Mouse (Mus musculus) midbrain, embryonic 15.5 days (tissue): ENCODE results near the gene Klhdc3. TPM values are rescaled to one million over a fixed set of nuclear protein-coding genes. Genes with fewer than 3 reads are reported as not detected.

Experiments
- ATAC-seq: fragments of 200-750 bp; cut with Nextera tagmentation; replicated peaks from 2 replicates; pipeline ENCODE4 v1.8.0; 2017; ENCODE audit warnings: moderate TSS enrichment
- H3K27ac ChIP-seq: fragments of 300-500 bp; sonication (generic); 2 replicates; pipeline ENCODE4 v1.5.1; 2015; ENCODE audit warnings: mild to moderate bottlenecking, inconsistent platforms
- H3K27me3 ChIP-seq: fragments of 300-500 bp; sonication (generic); replicated peaks from 2 replicates; pipeline ENCODE4 v1.6.1; 2015; ENCODE audit warnings: inconsistent platforms
- H3K36me3 ChIP-seq: fragments of 300-500 bp; sonication (generic); replicated peaks from 2 replicates; pipeline ENCODE4 v1.6.1; 2015; ENCODE audit warnings: inconsistent platforms
- H3K4me1 ChIP-seq: fragments of 300-500 bp; sonication (generic); 2 replicates; pipeline ENCODE4 v1.6.1; 2015; ENCODE audit warnings: inconsistent platforms
- H3K4me2 ChIP-seq: fragments of 300-500 bp; sonication (generic); 2 replicates; pipeline ENCODE4 v1.6.1; 2015; ENCODE audit warnings: inconsistent platforms, mild to moderate bottlenecking, moderate library complexity
- H3K4me3 ChIP-seq: fragments of 300-500 bp; sonication (generic); 2 replicates; pipeline ENCODE4 v1.5.1; 2015; ENCODE audit warnings: mild to moderate bottlenecking, inconsistent platforms
- H3K9ac ChIP-seq: fragments of 300-500 bp; sonication (generic); 2 replicates; pipeline ENCODE4 v1.6.1; 2015; ENCODE audit warnings: mild to moderate bottlenecking, inconsistent platforms
- H3K9me3 ChIP-seq: fragments of 300-500 bp; sonication (generic); 2 replicates; pipeline ENCODE4 v1.6.1; 2016; ENCODE audit warnings: inconsistent platforms
- WGBS: fragments of 180-500 bp; shearing (Covaris S2); methylation state at CpG from one replicate; pipeline ENCODE4 v1.1.7; 2015; ENCODE audit warnings: mixed read lengths; 5-methylcytosine and 5-hydroxymethylcytosine counted together
- polyA plus RNA-seq: library from polyadenylated mRNA; unstranded; fragments of >200 nt; fragmentation: Nextera tagmentation; extraction: Ambion mirVana; gene quantifications from 2 replicates; pipeline ENCODE4 v1.2.1, GENCODE M21; 2015

Gene Klhdc3
- polyA plus RNA-seq, 1 experiment from 2014 or later, result 180 TPM

GRCm38 (mm10) chr17:46712442-46712841, 31.7 kb upstream of the Klhdc3 start:
- peaks cover 16% of the 10 kb centered on the region for H3K4me1 ChIP-seq
- no peaks in the 10 kb centered on the region for H3K27me3 ChIP-seq
- no peak for ATAC-seq
- no peak overlapping the region for H3K27ac ChIP-seq
- 78% methylated on average over 7 of the region's 7 CpGs for WGBS
- H3K36me3 ChIP-seq, result peaks cover 14% of the 10 kb centered on the region
- peak overlapping the region; percentile 92 for H3K4me2 ChIP-seq
- H3K9ac ChIP-seq, result peak overlapping the region; percentile 93; the same call in 1 of the 2 replicates
- H3K4me3 ChIP-seq, result peak overlapping the region; percentile 91
- H3K9me3 ChIP-seq, result no peaks in the 10 kb centered on the region

GRCm38 (mm10) chr17:46711612-46712271, 31.0 kb upstream of the Klhdc3 start:
- H3K4me2 ChIP-seq, result peak overlapping the region; percentile 92
- H3K4me3 ChIP-seq, result peak overlapping the region; percentile 91
- peak; percentile 62 for ATAC-seq
- no peaks in the 10 kb centered on the region for H3K27me3 ChIP-seq
- peak overlapping the region; percentile 93 for H3K9ac ChIP-seq
- peaks cover 16% of the 10 kb centered on the region for H3K4me1 ChIP-seq
- H3K36me3 ChIP-seq, result peaks cover 14% of the 10 kb centered on the region
- under 1% methylated on average over 72 of the region's 76 CpGs for WGBS
- H3K9me3 ChIP-seq, result no peaks in the 10 kb centered on the region
- peak overlapping the region; percentile 87 for H3K27ac ChIP-seq

GRCm38 (mm10) chr17:46710959-46711597, 30.4 kb upstream of the Klhdc3 start, which contains the start of gene Pex6:
Pex6 (plus strand) TSS chr17:46711463.
- Histone ChIP-seq H3K4me1 (peaks cover 16% of the 10 kb centered on the region), H3K9me3 (no peaks in the 10 kb centered on the region), H3K36me3 (peaks cover 14% of the 10 kb centered on the region), H3K9ac (peak within 1 kb of the TSS; percentile 93), H3K27me3 (no peaks in the 10 kb centered on the region), H3K4me3 (peak within 1 kb of the TSS; percentile 91), H3K27ac (peak within 1 kb of the TSS; percentile 87), H3K4me2 (peak within 1 kb of the TSS; percentile 92)
- 7% methylated on average over 36 of the region's 36 CpGs for WGBS
- ATAC-seq, result peak; percentile 93

GRCm38 (mm10) chr17:46706375-46707089, 25.8 kb upstream of the Klhdc3 start:
- no peak overlapping the region for H3K27ac ChIP-seq
- no peaks in the 10 kb centered on the region for H3K27me3 ChIP-seq
- no peaks in the 10 kb centered on the region for H3K9me3 ChIP-seq
- H3K4me1 ChIP-seq, result peaks cover 34% of the 10 kb centered on the region
- WGBS, result 93% methylated on average over 14 of the region's 14 CpGs
- H3K4me3 ChIP-seq, result no peak overlapping the region
- no peak overlapping the region for H3K9ac ChIP-seq
- H3K4me2 ChIP-seq, result no peak overlapping the region
- no peaks in the 10 kb centered on the region for H3K36me3 ChIP-seq
- ATAC-seq, result no peak

DNA sequence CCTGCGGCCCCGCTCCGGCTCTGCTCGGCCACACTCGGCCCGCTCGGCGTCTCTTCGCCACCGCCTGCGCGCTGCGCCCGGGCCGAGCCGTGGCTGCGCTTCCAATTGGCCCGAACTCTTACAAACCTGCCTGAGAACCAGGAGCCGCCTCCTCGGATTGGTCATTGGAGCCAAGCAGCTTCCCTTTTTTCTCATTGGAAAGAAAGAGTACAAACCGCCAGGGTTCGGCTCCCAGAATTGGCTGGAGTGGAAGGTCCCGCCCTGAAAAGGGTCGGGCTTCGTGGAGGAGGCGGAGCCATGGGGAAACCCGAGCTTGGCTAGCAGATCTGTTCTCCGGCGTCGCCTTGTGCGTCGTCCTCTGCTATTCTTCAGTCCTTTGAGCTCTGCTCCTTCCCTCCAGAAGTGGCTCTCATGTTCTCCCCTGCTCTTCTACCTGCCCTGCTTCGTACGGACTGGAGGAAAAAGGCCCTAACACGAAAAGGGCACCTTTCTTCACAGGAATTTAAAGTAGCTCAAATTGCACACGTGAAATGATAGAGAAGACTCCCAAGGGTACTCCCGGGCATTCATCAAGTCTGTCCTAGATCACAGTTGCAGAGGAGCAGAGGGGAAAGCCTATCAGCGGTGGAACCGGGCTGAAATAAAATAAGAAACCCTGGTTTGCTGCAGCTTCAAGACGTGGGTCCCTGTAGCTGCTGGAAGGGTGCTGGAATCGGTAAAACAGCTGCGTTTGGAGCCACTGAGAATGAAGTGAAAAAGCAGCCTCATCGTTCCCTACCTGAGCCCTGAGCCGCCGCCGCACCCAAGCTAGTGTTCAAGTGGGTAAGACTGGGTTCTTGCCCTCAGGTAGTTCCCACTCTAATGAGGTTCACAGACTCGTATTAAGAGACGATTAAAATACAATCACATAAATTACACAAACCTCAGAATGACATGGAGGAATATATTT, 24.4 kb upstream of the Klhdc3 start, which contains the start of gene Ppp2r5d:
Gene Ppp2r5d (minus strand): TSS at position 225 of the 949 bp plus-strand sequence.
- Histone ChIP-seq H3K4me1 (peaks cover 42% of the 10 kb centered on the region), H3K27me3 (no peaks in the 10 kb centered on the region), H3K36me3 (no peaks in the 10 kb centered on the region), H3K4me3 (peak within 1 kb of the TSS; percentile 79), H3K4me2 (peak within 1 kb of the TSS; percentile 87), H3K27ac (peak within 1 kb of the TSS; percentile 93), H3K9ac (peak within 1 kb of the TSS; percentile 98), H3K9me3 (no peaks in the 10 kb centered on the region)
- WGBS, result under 1% methylated on average over 48 of the region's 48 CpGs
- ATAC-seq, result peak; percentile 96

DNA sequence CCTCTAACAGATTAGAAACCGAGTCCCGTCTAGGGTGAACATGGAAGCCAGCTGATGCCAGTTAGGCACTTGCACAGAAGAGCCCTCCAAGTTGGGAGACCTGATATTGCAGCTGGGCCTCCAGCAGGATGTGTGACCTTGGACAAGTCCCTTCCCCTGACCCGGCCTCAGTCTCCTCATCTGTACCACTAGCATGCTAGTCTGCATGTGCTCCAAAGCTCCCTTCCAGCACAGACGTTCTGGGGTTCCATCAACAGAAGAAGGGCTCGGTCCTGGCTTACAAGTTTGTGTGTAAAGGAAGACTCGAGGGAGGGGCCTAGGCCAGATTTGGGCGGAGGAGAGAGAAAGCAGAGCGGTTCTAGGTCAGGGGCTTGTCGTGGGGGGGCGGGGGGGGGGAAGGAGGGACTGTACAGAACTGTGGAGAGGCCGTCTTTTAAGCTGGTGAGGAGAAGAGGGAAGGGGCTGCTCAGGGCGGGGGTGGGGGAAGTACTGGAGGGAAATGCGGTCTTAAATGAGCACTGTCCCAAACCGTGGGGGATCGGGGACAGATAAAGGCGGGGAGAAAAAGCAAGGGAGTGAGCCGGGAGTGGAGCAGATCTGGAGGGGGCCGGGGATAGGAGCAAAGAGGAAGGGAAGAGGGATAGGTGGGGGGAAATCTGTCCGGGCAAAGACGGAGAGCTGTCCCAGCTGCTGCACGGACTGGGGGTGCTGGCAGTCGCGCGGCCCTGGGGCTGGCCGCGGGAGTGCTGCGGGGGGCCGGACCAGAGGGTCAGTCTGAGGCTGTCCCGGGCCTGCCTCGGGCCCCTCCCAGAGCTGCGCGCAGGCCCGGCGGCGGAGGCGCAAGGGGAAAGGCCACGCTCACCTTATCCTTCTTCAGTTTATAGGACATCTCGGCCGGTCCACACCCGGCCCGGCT, 23.5 kb upstream of the Klhdc3 start:
- H3K4me3 ChIP-seq, result peak overlapping the region; percentile 79
- WGBS, result 5% methylated on average over 40 of the region's 41 CpGs
- peak overlapping the region; percentile 71 for H3K4me2 ChIP-seq
- peak; percentile 76 for ATAC-seq
- H3K9ac ChIP-seq, result peak overlapping the region; percentile 98
- peak overlapping the region; percentile 93 for H3K27ac ChIP-seq
- no peaks in the 10 kb centered on the region for H3K9me3 ChIP-seq
- no peaks in the 10 kb centered on the region for H3K27me3 ChIP-seq
- peaks cover 5% of the 10 kb centered on the region; the same call in 1 of the 2 replicates for H3K36me3 ChIP-seq
- peaks cover 42% of the 10 kb centered on the region for H3K4me1 ChIP-seq

- ATAC-seq, result no peak
- 84% methylated on average over 5 of the region's 5 CpGs for WGBS
- Histone ChIP-seq H3K27ac (no peak overlapping the region), H3K4me1 (peaks cover 42% of the 10 kb centered on the region), H3K9ac (0 out of 2 replicates have a peak overlapping the region, but pooled peaks have one; percentile 98), H3K36me3 (peaks cover 5% of the 10 kb centered on the region; the same call in 1 of the 2 replicates), H3K4me2 (peak overlapping the region; percentile 71; the same call in 1 of the 2 replicates), H3K9me3 (no peaks in the 10 kb centered on the region), H3K27me3 (no peaks in the 10 kb centered on the region), H3K4me3 (no peak overlapping the region)
Measured at GRCm38 (mm10) chr17:46702506-46702905, 21.8 kb upstream of the Klhdc3 start.

GRCm38 (mm10) chr17:46702100-46702499, 21.4 kb upstream of the Klhdc3 start:
- H3K36me3 ChIP-seq, result peaks cover 5% of the 10 kb centered on the region; the same call in 1 of the 2 replicates
- no peaks in the 10 kb centered on the region for H3K27me3 ChIP-seq
- H3K27ac ChIP-seq, result no peak overlapping the region
- no peak overlapping the region for H3K4me3 ChIP-seq
- no peaks in the 10 kb centered on the region for H3K9me3 ChIP-seq
- no peak overlapping the region for H3K9ac ChIP-seq
- ATAC-seq, result no peak
- 88% methylated on average over 12 of the region's 12 CpGs for WGBS
- H3K4me2 ChIP-seq, result no peak overlapping the region
- H3K4me1 ChIP-seq, result peaks cover 42% of the 10 kb centered on the region

DNA sequence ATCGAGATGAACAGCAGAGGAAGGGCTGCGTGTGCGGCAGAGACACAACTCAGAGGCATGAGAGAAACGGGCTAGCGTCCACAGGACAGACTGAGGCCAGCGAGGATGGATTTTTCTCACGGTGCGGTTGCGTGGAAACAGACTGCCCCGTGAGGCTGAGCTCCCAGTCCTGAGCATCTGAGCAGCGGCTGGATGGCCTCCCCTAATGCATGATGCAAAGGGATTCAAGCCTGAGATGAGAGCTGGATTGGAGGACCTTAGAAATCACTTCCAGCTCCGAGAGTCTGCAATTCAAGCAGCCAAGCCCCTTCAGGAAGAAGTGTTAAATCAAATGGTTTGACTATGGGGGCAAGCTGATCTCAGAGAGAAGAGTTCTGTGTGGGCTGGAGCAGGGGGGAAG, 20.8 kb upstream of the Klhdc3 start:
- H3K9me3 ChIP-seq, result no peaks in the 10 kb centered on the region
- H3K27me3 ChIP-seq, result no peaks in the 10 kb centered on the region
- H3K4me1 ChIP-seq, result peaks cover 42% of the 10 kb centered on the region
- H3K36me3 ChIP-seq, result peaks cover 5% of the 10 kb centered on the region; the same call in 1 of the 2 replicates
- no peak overlapping the region for H3K4me2 ChIP-seq
- no peak overlapping the region for H3K27ac ChIP-seq
- H3K9ac ChIP-seq, result no peak overlapping the region
- no peak overlapping the region for H3K4me3 ChIP-seq
- no peak for ATAC-seq
- WGBS, result 73% methylated on average over 12 of the region's 12 CpGs

- Histone ChIP-seq H3K9ac (no peak overlapping the region), H3K4me1 (peaks cover 34% of the 10 kb centered on the region), H3K27ac (no peak overlapping the region), H3K4me3 (no peak overlapping the region), H3K4me2 (no peak overlapping the region), H3K9me3 (no peaks in the 10 kb centered on the region), H3K27me3 (no peaks in the 10 kb centered on the region), H3K36me3 (peaks cover 5% of the 10 kb centered on the region; the same call in 1 of the 2 replicates)
- ATAC-seq, result no peak
- 91% methylated on average over 3 of the region's 3 CpGs for WGBS
Measured at GRCm38 (mm10) chr17:46699912-46700311, 19.2 kb upstream of the Klhdc3 start.
